Mouse (Mus musculus): ENCODE data around the gene Tars2.

DNA sequence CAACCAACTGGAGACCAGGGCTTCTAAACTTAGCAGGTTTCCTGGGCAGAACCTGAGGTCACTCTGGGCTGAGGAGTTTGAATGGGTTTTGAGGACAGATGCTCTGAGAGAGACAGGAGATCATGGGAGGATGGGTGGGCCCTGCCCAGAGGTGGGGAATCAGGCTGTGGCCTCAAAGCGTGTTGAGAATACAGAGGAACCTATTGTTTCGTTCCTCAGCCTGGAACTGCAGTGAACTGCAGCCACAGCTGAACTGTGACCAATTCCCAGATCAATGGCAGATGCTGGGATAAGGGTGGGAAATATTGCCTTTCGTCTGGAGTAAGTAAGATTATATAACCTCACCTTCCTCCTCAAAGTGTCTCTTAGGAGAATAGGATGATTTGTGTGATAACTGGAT is 64.2 kb downstream of the Tars2 start:
- TF ChIP-seq CTCF (IDR thresholded peaks at IDR 0.05; ENCODE audit: extremely low read depth, insufficient read length, insufficient replicate concordance, low read depth, low read length), result no peak
- no peak for TF ChIP-seq POLR2A (IDR thresholded peaks at IDR 0.05; ENCODE audit: low read depth, low read length)
